Mouse (Mus musculus): ENCODE measurements around the gene Slc30a3.
"Not testable (repeated sequence)": the region's sequence is repeated elsewhere in the genome, so short reads cannot be mapped to it uniquely, and the experiment has no call there.

The Slc30a3 gene

DNA sequence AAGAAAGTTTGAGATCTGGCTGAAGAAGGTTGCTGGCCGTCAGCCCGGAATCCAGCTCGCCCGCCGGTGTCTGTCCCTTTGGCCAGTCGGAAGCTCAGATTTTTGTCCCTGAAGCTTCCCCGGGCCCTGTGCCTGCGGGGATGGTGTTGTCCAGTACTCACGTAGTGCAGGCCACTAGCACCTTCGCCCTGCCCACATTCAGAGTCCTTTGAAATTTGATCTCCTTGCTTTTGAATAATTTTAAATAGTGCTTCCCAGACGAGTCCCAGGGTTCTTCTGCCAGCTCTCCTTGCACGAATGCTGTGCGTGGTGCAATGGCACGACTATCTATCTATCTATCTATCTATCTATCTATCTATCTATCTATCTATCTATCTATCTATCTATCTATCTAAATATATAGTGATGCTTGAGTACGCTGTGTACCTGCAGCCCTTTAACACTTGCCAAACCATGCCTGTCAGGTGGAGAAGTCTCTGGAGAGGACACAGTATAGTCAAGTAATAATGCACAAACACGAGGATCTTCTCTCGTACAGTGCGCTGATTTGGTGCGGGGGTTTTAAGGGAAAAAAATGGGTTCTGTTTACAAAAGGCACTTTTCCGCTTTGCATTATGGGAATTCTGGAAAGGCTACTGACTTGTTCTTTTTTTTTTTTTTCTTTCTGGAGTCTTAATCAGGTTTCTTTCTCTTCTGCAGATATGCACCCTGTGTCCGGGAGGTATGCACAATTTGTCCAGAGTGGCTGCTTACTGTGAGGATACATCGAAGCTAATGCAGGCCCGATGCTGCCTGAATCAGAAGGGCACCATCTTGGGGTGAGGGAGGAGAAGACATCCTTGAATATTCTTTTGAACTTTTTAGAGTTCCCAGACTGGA lies 59.0 kb downstream of the Slc30a3 start, which contains the start of gene Slc5a6:
Gene Slc5a6 (minus strand): TSS at position 162 of the 879 bp plus-strand sequence.
- peak; percentile 59 for DNase-seq

DNA sequence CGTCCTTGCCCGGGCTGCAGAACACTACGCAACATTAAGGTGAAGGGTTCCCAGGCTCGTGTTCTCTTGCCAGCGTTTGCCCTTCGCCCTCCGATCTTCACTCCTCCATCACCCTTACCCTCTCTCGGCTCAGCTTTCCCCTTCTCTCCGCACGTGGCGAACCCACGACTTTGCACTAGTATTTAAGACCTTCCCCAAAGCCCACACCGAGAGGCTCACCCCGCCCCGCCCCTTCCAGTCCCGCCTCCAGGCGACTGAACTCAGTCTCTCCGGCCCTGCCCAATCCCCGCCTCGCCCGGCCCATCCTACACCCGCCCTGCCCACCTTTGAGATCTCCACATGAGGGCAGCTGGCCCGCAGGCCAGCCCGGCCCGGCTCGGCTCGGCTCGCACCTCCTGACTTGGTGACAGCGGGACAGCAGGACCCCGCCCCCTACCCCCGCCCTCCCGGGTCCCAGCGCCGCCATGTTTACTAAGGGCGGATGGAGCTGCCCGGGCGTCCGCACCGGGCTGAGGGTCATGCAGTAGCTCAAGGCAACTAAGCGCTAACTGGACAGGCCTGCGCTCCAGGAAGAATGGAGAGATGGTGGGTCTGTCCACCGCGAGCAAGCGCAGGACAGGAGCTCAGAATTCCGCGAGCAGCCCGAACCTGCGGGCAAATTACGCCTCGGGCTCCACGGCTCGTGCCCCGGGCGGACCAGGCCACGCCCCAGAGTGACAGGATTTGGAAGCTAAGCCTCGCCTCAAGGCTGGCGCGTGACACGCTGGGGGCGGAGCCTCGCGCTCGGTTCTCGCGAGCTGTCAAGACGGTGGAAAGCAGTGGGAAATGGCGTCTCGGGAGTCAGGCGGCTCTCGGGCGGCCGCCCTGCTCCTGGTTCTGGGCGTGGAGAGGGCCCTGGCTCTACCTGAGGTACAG lies 59.9 kb downstream of the Slc30a3 start, which contains the start of gene Atraid:
Gene Atraid (plus strand): TSS at position 465 of the 915 bp plus-strand sequence.
- peak; percentile 99 for DNase-seq

DNA sequence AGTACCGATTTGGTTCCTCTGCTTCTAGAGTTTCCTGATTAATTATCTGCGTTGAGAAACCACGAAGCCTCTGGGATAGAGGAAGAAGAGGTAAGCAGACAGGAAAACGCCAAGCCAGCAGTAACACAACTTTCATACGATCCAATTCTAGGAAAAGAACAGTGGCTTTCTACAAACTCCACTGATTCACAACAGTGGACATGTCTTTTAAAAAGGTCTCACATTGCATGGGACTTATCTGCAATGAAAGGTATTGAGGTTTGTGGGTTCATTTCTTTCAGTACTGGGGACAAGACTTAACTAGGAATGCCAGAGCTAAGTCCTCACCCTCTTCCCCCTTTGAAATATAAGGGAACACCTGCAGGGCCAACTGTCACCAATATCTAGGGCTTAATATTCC lies 61.0 kb downstream of the Slc30a3 start:
- DNase-seq = no peak

DNA sequence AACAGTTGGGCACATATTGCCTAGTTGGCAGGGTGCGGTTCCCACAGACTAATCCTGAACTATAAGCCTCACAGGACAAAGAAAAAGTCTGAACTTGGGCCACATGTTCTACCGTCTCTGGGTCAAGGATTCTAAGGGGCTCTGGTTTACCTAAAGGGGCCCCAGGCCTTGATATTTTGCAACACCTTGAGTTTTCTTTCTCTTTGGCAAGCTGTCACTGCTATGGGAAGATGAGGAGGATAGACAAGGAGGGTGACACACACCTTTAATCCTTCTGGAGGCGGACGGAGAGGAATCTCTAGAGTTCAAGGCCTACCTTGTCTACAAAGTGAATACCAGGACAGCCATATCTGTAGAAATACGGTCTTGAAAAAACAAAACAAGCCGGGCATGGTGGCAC lies 61.6 kb downstream of the Slc30a3 start:
- no peak for DNase-seq

DNA sequence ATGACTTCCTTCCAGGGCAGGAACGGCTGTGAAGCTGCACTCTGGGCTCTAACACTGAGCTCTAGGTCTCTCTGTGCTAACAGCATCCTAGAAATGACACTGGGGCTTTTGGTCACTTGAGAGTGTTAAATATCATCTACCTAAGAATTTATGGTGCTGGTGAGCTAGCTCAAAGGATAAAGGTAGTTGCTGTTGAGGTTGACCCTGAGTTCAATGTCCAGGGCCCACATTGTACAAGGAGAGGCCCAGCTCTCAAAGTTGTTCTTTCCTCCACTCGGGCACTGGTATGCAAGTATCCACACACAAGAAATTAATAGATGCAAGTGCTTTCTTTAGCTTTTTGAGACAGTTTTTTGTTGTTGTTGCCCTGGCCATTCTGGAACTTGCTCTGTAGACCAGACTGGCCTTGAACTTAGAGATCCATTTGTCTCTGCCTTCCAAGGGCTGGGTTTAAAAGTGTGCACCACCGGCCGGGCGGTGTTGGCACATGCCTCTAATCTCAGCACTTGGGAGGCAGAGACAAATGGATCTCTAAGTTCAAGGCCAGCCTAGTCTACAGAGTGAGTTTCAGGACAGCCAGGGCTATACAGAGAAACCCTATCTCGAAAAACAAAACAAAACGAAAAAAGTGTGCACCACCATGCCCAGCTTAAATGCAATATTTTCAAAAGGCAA lies 69.7 kb downstream of the Slc30a3 start:
- DNase-seq = no peak

DNA sequence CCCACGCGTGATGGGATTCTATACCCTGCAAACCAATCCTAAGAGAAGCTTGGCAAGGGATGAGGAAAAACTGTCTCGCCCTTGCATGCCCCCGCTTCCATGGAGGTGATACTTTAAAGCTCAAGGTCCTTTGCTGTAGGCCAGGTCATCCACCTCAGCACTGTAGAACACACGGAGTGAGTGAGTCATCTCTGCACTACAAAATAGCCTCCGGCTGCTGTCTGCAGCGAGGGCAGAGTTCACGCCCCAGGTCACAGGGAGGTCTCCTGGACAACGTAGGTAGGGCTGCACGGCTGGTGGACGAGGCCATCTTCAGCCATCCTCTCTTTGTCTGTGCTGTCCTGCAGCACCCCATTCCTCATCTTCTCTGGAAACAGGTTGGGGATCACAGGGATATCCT lies 71.5 kb downstream of the Slc30a3 start:
- DNase-seq = not testable (repeated sequence)

Data from thymus, postnatal 14 days (tissue).